Mouse (Mus musculus): ENCODE data around the gene Cd33. TPM values are rescaled to one million over a fixed set of nuclear protein-coding genes. Genes with fewer than 3 reads are reported as not detected.

The Cd33 gene
- 0.61 and 1.2 TPM in 2 replicates for polyA plus RNA-seq (2014; fragmentation: Nextera tagmentation; extraction: Ambion mirVana)

- H3K27ac ChIP-seq (ENCODE audit: low read depth, low read length) = no peak within 1 kb of the TSS
- no peaks in the 10 kb centered on the region for H3K36me3 ChIP-seq (ENCODE audit: control insufficient read depth, insufficient read depth, low read length)
- ATAC-seq (no peak), DNase-seq (ENCODE audit: low spot score) (no peak)
- H3K4me2 ChIP-seq (ENCODE audit: low read length) = no peak within 1 kb of the TSS
- WGBS = 91% methylated on average over 7 of the region's 7 CpGs
- no peaks in the 10 kb centered on the region for H3K9me3 ChIP-seq (replicated peaks; ENCODE audit: control insufficient read depth, low read length)
- no peaks in the 10 kb centered on the region for H3K27me3 ChIP-seq (replicated peaks; ENCODE audit: control insufficient read depth, insufficient read depth, low read length)
- H3K9ac ChIP-seq (ENCODE audit: low read length) = no peak within 1 kb of the TSS
- H3K4me1 ChIP-seq (ENCODE audit: control insufficient read depth, insufficient read depth, low read length) = no peaks in the 10 kb centered on the region
- no peak within 1 kb of the TSS for H3K4me3 ChIP-seq (ENCODE audit: low read depth, low read length)
These were observed at the start of gene Cd33 for GRCm38 (mm10) chr7:43544225-43544977. Cd33 (minus strand) TSS chr7:43544428.

- Histone ChIP-seq H3K4me3 (ENCODE audit: low read depth, low read length) (no peak overlapping the region), H3K27ac (ENCODE audit: low read depth, low read length) (no peak overlapping the region), H3K9ac (ENCODE audit: low read length) (no peak overlapping the region), H3K9me3 (replicated peaks; ENCODE audit: control insufficient read depth, low read length) (no peaks in the 10 kb centered on the region), H3K4me2 (ENCODE audit: low read length) (no peak overlapping the region), H3K27me3 (replicated peaks; ENCODE audit: control insufficient read depth, insufficient read depth, low read length) (no peaks in the 10 kb centered on the region), H3K36me3 (ENCODE audit: control insufficient read depth, insufficient read depth, low read length) (peaks cover 59% of the 10 kb centered on the region), H3K4me1 (ENCODE audit: control insufficient read depth, insufficient read depth, low read length) (peaks cover 10% of the 10 kb centered on the region)
- 85% methylated on average over 5 of the region's 5 CpGs for WGBS
- DNase-seq (ENCODE audit: low spot score) (no peak), ATAC-seq (no peak)
These were observed 40.6 kb upstream of the Cd33 start for GRCm38 (mm10) chr7:43584790-43585189.

GRCm38 (mm10) chr7:43580526-43580925 lies 36.3 kb upstream of the Cd33 start:
- Histone ChIP-seq H3K4me2 (ENCODE audit: low read length) (peak overlapping the region; percentile 76), H3K9me3 (replicated peaks; ENCODE audit: control insufficient read depth, low read length) (no peaks in the 10 kb centered on the region), H3K9ac (ENCODE audit: low read length) (peak overlapping the region; percentile 67; the same call in 1 of the 2 replicates), H3K36me3 (ENCODE audit: control insufficient read depth, insufficient read depth, low read length) (peaks cover 26% of the 10 kb centered on the region), H3K27ac (ENCODE audit: low read depth, low read length) (no peak overlapping the region), H3K4me3 (ENCODE audit: low read depth, low read length) (peak overlapping the region; percentile 52), H3K27me3 (replicated peaks; ENCODE audit: control insufficient read depth, insufficient read depth, low read length) (no peaks in the 10 kb centered on the region), H3K4me1 (ENCODE audit: control insufficient read depth, insufficient read depth, low read length) (peaks cover 10% of the 10 kb centered on the region)
- 67% methylated on average over 5 of the region's 5 CpGs for WGBS
- ATAC-seq = no peak
- DNase-seq (ENCODE audit: low spot score) = no peak

- H3K9ac ChIP-seq (ENCODE audit: low read length) = peak within 1 kb of the TSS; percentile 67
- ATAC-seq = peak; percentile 98
- no peaks in the 10 kb centered on the region for H3K9me3 ChIP-seq (replicated peaks; ENCODE audit: control insufficient read depth, low read length)
- H3K27me3 ChIP-seq (replicated peaks; ENCODE audit: control insufficient read depth, insufficient read depth, low read length) = no peaks in the 10 kb centered on the region
- peak within 1 kb of the TSS; percentile 76 for H3K4me2 ChIP-seq (ENCODE audit: low read length)
- peaks cover 23% of the 10 kb centered on the region for H3K36me3 ChIP-seq (ENCODE audit: control insufficient read depth, insufficient read depth, low read length)
- H3K4me1 ChIP-seq (ENCODE audit: control insufficient read depth, insufficient read depth, low read length) = peaks cover 10% of the 10 kb centered on the region
- peak within 1 kb of the TSS; percentile 52 for H3K4me3 ChIP-seq (ENCODE audit: low read depth, low read length)
- peak within 1 kb of the TSS; percentile 80 for H3K27ac ChIP-seq (ENCODE audit: low read depth, low read length)
- under 1% methylated on average over 37 of the region's 37 CpGs for WGBS
- DNase-seq (ENCODE audit: low spot score) = peak; percentile 99
These were observed 35.4 kb upstream of the Cd33 start, which contains the start of gene Zfp719 for GRCm38 (mm10) chr7:43579440-43580171. Zfp719 (plus strand) TSS chr7:43579610.

GRCm38 (mm10) chr7:43571216-43571615 lies 27.0 kb upstream of the Cd33 start:
- no peak overlapping the region for H3K9ac ChIP-seq (ENCODE audit: low read length)
- H3K27ac ChIP-seq (ENCODE audit: low read depth, low read length) = no peak overlapping the region
- no peaks in the 10 kb centered on the region for H3K4me1 ChIP-seq (ENCODE audit: control insufficient read depth, insufficient read depth, low read length)
- 91% methylated on average over 2 of the region's 2 CpGs for WGBS
- H3K27me3 ChIP-seq (replicated peaks; ENCODE audit: control insufficient read depth, insufficient read depth, low read length) = no peaks in the 10 kb centered on the region
- ATAC-seq (no peak), DNase-seq (ENCODE audit: low spot score) (no peak)
- no peaks in the 10 kb centered on the region for H3K9me3 ChIP-seq (replicated peaks; ENCODE audit: control insufficient read depth, low read length)
- peaks cover 78% of the 10 kb centered on the region for H3K36me3 ChIP-seq (ENCODE audit: control insufficient read depth, insufficient read depth, low read length)
- H3K4me3 ChIP-seq (ENCODE audit: low read depth, low read length) = no peak overlapping the region
- no peak overlapping the region for H3K4me2 ChIP-seq (ENCODE audit: low read length)

GRCm38 (mm10) chr7:43563300-43563699 lies 19.1 kb upstream of the Cd33 start:
- Histone ChIP-seq H3K27ac (ENCODE audit: low read depth, low read length) (no peak overlapping the region), H3K4me2 (ENCODE audit: low read length) (peak overlapping the region; percentile 76), H3K4me1 (ENCODE audit: control insufficient read depth, insufficient read depth, low read length) (peaks cover 10% of the 10 kb centered on the region), H3K27me3 (replicated peaks; ENCODE audit: control insufficient read depth, insufficient read depth, low read length) (no peaks in the 10 kb centered on the region), H3K9ac (ENCODE audit: low read length) (peak overlapping the region; percentile 78), H3K4me3 (ENCODE audit: low read depth, low read length) (peak overlapping the region; percentile 79), H3K36me3 (ENCODE audit: control insufficient read depth, insufficient read depth, low read length) (peaks cover 30% of the 10 kb centered on the region), H3K9me3 (replicated peaks; ENCODE audit: control insufficient read depth, low read length) (no peaks in the 10 kb centered on the region)
- ATAC-seq (no peak), DNase-seq (ENCODE audit: low spot score) (no peak)
- WGBS = 56% methylated on average over 6 of the region's 6 CpGs

GRCm38 (mm10) chr7:43562651-43563070 lies 18.4 kb upstream of the Cd33 start:
- Histone ChIP-seq H3K4me1 (ENCODE audit: control insufficient read depth, insufficient read depth, low read length) (peaks cover 10% of the 10 kb centered on the region), H3K4me3 (ENCODE audit: low read depth, low read length) (peak overlapping the region; percentile 79), H3K4me2 (ENCODE audit: low read length) (peak overlapping the region; percentile 76), H3K9me3 (replicated peaks; ENCODE audit: control insufficient read depth, low read length) (no peaks in the 10 kb centered on the region), H3K27ac (ENCODE audit: low read depth, low read length) (peak overlapping the region; percentile 87), H3K36me3 (ENCODE audit: control insufficient read depth, insufficient read depth, low read length) (peaks cover 24% of the 10 kb centered on the region), H3K27me3 (replicated peaks; ENCODE audit: control insufficient read depth, insufficient read depth, low read length) (no peaks in the 10 kb centered on the region), H3K9ac (ENCODE audit: low read length) (peak overlapping the region; percentile 78)
- ATAC-seq (peak; percentile 27), DNase-seq (ENCODE audit: low spot score) (peak; percentile 45)
- 0% methylated on average over 10 of the region's 10 CpGs for WGBS

- H3K9me3 ChIP-seq (replicated peaks; ENCODE audit: control insufficient read depth, low read length) = no peaks in the 10 kb centered on the region
- ATAC-seq (peak; percentile 94), DNase-seq (ENCODE audit: low spot score) (peak; percentile 98)
- H3K9ac ChIP-seq (ENCODE audit: low read length) = peak within 1 kb of the TSS; percentile 78
- H3K27ac ChIP-seq (ENCODE audit: low read depth, low read length) = peak within 1 kb of the TSS; percentile 87
- no peaks in the 10 kb centered on the region for H3K27me3 ChIP-seq (replicated peaks; ENCODE audit: control insufficient read depth, insufficient read depth, low read length)
- H3K4me1 ChIP-seq (ENCODE audit: control insufficient read depth, insufficient read depth, low read length) = peaks cover 10% of the 10 kb centered on the region
- peaks cover 18% of the 10 kb centered on the region for H3K36me3 ChIP-seq (ENCODE audit: control insufficient read depth, insufficient read depth, low read length)
- H3K4me2 ChIP-seq (ENCODE audit: low read length) = peak within 1 kb of the TSS; percentile 76
- under 1% methylated on average over 27 of the region's 27 CpGs for WGBS
- peak within 1 kb of the TSS; percentile 79 for H3K4me3 ChIP-seq (ENCODE audit: low read depth, low read length)
These were observed 17.9 kb upstream of the Cd33 start, which contains the start of gene Zfp658 for GRCm38 (mm10) chr7:43562006-43562633. Zfp658 (plus strand) TSS chr7:43562256.

All from forebrain, embryonic 14.5 days (tissue).